Mouse (Mus musculus): ENCODE results near the gene 5730455P16Rik. TPM values are rescaled to one million over a fixed set of nuclear protein-coding genes. Genes with fewer than 3 reads are reported as not detected.
"Not testable (repeated sequence)": the region's sequence is repeated elsewhere in the genome, so short reads cannot be mapped to it uniquely, and the experiment has no call there.

5730455P16Rik gene
- polyA plus RNA-seq, 1 experiment = 27.6 TPM

DNA sequence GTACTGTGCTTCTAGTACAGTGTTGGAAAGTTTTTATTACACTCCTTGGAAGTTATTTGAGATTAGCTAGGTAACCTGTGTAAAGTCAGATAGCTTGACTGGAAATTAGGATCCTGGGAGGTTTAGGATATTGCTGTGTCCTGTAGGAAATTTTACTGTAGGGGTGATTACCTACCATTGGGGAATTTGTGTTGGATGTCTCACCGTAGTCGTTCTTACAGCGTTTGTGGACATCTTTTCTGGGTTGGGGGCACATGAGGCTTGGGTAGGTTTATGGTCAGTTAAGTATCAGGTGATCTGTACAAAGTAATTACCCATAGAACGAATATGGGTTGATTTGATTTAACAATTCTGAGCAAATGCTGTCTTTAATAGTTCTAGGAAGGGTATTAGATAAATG is 18.8 kb upstream of the 5730455P16Rik start:
- no peak for TF ChIP-seq CTCF (IDR thresholded peaks at IDR 0.05; ENCODE audit: extremely low read depth, insufficient read depth, low read length)
- no peak for TF ChIP-seq POLR2A (IDR thresholded peaks at IDR 0.05; ENCODE audit: extremely low read depth, insufficient read depth, low read length)
- Histone ChIP-seq H3K4me1 (ENCODE audit: control insufficient read depth, insufficient read depth, low read length) (no peaks in the 10 kb centered on the region; the same call in 1 of the 2 replicates), H3K4me3 (ENCODE audit: insufficient read depth, low read length) (no peak overlapping the region), H3K27ac (ENCODE audit: insufficient read depth, low read length) (no peak overlapping the region)

DNA sequence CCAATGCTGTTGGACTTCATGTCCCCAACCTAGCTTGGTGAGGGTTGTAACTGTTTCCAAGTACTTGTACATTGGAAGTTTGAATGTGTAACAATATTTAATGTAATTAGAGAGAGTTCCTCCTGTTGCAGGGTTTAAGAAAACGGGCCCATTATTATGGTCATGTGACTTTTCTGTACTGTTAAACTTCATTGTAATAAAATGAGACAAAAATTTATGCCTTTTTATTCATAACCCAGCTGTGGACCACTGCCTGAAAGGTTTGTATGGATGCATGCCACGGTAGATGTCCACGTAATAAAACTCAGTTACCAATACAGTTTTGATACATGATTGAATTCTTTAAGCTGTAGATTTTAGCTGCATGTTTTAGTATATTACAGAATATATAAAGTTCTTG is 18.1 kb upstream of the 5730455P16Rik start:
- no peaks in the 10 kb centered on the region; the same call in 1 of the 2 replicates for H3K4me1 ChIP-seq (ENCODE audit: control insufficient read depth, insufficient read depth, low read length)
- TF ChIP-seq POLR2A (IDR thresholded peaks at IDR 0.05; ENCODE audit: extremely low read depth, insufficient read depth, low read length) = no peak
- no peak overlapping the region for H3K4me3 ChIP-seq (ENCODE audit: insufficient read depth, low read length)
- H3K27ac ChIP-seq (ENCODE audit: insufficient read depth, low read length) = no peak overlapping the region

DNA sequence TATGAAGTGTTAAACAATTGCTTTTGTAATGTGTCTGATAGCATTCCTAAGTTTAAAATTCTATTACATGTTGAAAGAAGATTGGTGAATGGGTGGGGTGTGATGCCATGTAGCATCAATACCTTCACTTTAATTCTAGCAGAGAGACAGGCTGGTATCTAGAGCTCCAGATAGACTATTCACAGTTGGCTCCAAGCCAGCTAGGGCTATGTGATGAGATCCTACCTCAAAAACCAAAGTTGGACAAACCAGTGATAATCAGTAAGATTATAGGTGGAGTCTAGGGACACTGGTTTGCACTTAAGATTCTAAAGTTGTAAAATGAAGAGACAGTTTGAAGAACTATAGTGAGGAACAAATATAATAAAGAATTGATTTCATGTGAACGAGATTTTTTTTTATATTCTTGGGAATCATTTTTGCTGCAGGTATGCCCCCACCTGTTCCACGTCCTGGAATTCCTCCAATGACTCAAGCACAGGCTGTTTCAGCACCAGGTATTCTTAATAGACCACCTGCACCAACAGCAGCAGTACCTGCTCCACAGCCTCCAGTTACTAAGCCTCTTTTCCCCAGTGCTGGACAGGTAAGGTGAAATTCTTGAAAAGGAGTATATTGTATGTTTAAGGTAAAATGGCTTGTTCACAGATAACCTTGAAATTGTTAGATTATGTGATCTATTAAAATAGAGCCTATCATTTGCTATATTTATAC is 13.7 kb upstream of the 5730455P16Rik start:
- Histone ChIP-seq H3K27ac (ENCODE audit: insufficient read depth, low read length) (no peak overlapping the region), H3K4me1 (ENCODE audit: control insufficient read depth, insufficient read depth, low read length) (no peaks in the 10 kb centered on the region; the same call in 1 of the 2 replicates), H3K4me3 (ENCODE audit: insufficient read depth, low read length) (no peak overlapping the region)
- no peak for TF ChIP-seq POLR2A (IDR thresholded peaks at IDR 0.05; ENCODE audit: extremely low read depth, insufficient read depth, low read length)

DNA sequence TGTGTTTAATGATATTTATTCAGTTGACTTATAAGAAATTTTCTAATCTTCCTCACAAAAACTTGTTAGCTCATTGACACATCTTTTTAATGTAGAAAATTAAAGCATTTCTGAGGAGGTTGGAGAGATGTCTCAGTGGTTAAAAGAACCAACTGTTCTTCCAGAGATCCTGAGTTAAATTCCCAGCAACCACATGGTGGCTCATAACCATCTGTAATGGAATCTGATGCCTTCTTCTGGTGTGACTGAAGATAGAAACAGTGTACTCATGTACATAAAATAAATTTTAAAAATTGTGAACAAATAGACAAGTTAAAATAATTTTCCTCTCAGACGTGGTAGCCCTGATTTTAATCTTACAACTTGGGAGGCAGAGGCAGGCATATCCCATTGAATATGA is 12.1 kb upstream of the 5730455P16Rik start:
- TF ChIP-seq CTCF (IDR thresholded peaks at IDR 0.05; ENCODE audit: extremely low read depth, insufficient read depth, low read length) (no peak), POLR2A (IDR thresholded peaks at IDR 0.05; ENCODE audit: extremely low read depth, insufficient read depth, low read length) (no peak)
- no peaks in the 10 kb centered on the region; the same call in 1 of the 2 replicates for H3K4me1 ChIP-seq (ENCODE audit: control insufficient read depth, insufficient read depth, low read length)
- H3K4me3 ChIP-seq (ENCODE audit: insufficient read depth, low read length) = no peak overlapping the region
- H3K27ac ChIP-seq (ENCODE audit: insufficient read depth, low read length) = no peak overlapping the region

DNA sequence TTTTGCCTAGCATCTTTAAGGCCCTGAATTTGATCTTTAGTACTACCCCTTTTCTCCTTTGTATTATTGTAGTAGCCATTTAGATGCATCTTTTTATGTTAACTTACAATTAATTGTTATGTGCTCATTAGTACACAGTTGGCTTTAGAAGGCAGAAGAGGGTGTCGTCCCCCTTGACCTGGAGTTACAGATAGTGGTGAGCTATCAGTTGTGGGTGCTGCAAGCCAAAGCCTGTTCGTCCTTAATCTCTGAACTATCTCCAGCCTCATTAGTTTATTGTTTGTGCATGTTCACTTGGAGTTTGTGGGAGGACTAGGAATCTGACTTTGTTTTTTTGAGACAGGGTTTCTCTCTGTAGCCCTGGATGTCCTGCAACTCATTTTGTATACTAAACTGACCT is 9.0 kb upstream of the 5730455P16Rik start:
- H3K27ac ChIP-seq (ENCODE audit: insufficient read depth, low read length) = no peak overlapping the region
- H3K4me1 ChIP-seq (ENCODE audit: control insufficient read depth, insufficient read depth, low read length) = no peaks in the 10 kb centered on the region; the same call in 1 of the 2 replicates
- H3K4me3 ChIP-seq (ENCODE audit: insufficient read depth, low read length) = no peak overlapping the region
- TF ChIP-seq CTCF (IDR thresholded peaks at IDR 0.05; ENCODE audit: extremely low read depth, insufficient read depth, low read length) (no peak), POLR2A (IDR thresholded peaks at IDR 0.05; ENCODE audit: extremely low read depth, insufficient read depth, low read length) (no peak)

DNA sequence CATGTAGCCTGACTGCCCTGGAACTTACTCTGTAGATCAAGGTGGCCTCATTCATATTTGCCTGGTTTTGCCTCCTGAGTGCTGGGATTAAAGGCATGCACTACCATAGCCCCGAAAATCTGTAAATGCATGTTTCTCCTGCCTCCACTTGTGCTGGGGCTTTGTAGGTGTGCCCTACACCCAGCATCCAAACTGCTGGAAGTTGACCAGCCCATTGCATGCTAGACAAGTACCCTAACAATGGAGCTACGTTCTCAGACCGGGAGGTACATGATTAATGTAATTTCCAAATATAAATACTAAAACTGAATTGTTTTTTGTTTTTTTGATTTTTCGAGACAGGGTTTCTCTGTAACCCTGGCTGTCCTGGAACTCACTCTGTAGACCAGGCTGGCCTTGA is 7.2 kb upstream of the 5730455P16Rik start:
- H3K4me3 ChIP-seq (ENCODE audit: insufficient read depth, low read length) = peak overlapping the region; percentile 57
- H3K27ac ChIP-seq (ENCODE audit: insufficient read depth, low read length) = no peak overlapping the region
- no peaks in the 10 kb centered on the region; the same call in 1 of the 2 replicates for H3K4me1 ChIP-seq (ENCODE audit: control insufficient read depth, insufficient read depth, low read length)
- no peak for TF ChIP-seq CTCF (IDR thresholded peaks at IDR 0.05; ENCODE audit: extremely low read depth, insufficient read depth, low read length)
- TF ChIP-seq POLR2A (IDR thresholded peaks at IDR 0.05; ENCODE audit: extremely low read depth, insufficient read depth, low read length) = no peak

DNA sequence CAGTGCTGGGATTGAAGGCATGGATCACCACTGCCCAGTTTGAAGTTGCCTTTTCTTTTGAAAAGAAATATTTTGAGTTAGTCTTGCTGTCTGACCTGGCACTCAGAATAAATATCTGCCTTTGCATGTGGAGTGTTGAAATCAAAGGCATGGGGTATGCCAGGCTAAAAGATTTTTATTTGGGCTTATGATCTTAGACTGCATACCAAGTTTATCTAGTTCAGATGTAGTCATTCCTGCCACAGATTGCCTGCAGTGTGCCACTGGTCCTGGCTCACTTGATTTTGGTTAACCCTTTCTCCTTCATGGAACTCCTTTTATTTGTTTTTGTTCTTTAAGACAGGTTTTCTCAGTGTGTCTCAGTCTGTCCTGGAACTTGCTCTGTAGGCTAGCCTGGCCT is 6.6 kb upstream of the 5730455P16Rik start:
- no peak overlapping the region for H3K27ac ChIP-seq (ENCODE audit: insufficient read depth, low read length)
- TF ChIP-seq POLR2A (IDR thresholded peaks at IDR 0.05; ENCODE audit: extremely low read depth, insufficient read depth, low read length) (no peak), CTCF (IDR thresholded peaks at IDR 0.05; ENCODE audit: extremely low read depth, insufficient read depth, low read length) (no peak)
- peak overlapping the region; percentile 57 for H3K4me3 ChIP-seq (ENCODE audit: insufficient read depth, low read length)
- no peaks in the 10 kb centered on the region; the same call in 1 of the 2 replicates for H3K4me1 ChIP-seq (ENCODE audit: control insufficient read depth, insufficient read depth, low read length)

DNA sequence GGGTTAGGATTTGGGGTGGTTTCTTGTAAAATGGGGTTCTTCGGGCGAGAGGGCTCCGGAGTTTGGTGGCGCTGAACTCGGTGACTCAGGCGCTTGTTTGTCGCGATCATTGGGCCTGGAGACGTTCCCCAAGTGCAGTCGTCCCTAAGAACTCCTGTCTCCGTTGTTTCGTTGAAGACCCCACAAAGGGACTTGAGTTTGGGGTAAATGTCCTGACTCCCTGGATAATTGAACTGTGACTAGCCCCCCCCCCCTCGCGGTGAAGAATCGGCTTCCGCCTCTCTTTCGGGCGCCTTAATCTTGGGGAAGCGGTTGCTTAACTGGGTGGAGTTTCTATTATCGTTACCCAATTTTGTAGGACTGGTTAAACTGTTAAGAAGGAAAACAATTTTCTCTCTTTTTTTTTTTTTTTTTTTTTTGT is 5.8 kb upstream of the 5730455P16Rik start:
- Histone ChIP-seq H3K4me3 (ENCODE audit: insufficient read depth, low read length) (peak overlapping the region; percentile 57), H3K4me1 (ENCODE audit: control insufficient read depth, insufficient read depth, low read length) (no peaks in the 10 kb centered on the region; the same call in 1 of the 2 replicates), H3K27ac (ENCODE audit: insufficient read depth, low read length) (peak overlapping the region; percentile 17)
- TF ChIP-seq POLR2A (IDR thresholded peaks at IDR 0.05; ENCODE audit: extremely low read depth, insufficient read depth, low read length) (no peak), CTCF (IDR thresholded peaks at IDR 0.05; ENCODE audit: extremely low read depth, insufficient read depth, low read length) (no peak)

DNA sequence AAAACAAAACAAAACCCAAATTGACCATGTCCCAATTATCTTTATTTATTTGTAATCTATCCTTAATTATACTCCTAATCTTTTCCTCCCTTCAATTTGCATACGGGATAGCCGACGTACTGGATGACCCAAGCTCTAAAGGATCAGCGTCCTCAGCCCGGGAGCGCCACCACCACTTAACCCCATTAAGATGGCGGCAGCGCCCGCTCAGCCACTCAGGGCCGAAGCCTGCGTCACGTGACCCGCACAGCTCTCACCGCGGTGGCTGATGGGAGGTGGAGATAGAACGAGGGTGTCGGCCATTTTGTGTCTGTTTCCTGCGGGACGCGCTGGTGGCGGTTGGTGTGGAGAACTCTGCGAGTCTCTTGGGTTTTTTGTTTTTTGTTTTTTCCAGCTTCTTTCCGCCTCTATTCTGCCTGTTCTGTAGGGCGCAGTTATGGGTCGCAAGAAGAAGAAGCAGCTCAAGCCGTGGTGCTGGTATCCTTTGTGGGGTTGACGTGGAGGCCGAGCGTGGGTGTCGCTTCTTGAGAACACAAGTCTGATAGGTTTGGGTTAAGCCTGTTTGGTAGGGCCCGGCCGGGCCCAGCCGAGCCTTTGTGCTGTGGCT is 5.3 kb upstream of the 5730455P16Rik start, which contains the start of gene Zfp207:
TSS of gene Zfp207 (plus strand) at position 261 of the 607 bp plus-strand sequence.
- peak within 1 kb of the TSS; percentile 57 for H3K4me3 ChIP-seq (ENCODE audit: insufficient read depth, low read length)
- H3K4me1 ChIP-seq (ENCODE audit: control insufficient read depth, insufficient read depth, low read length) = no peaks in the 10 kb centered on the region; the same call in 1 of the 2 replicates

DNA sequence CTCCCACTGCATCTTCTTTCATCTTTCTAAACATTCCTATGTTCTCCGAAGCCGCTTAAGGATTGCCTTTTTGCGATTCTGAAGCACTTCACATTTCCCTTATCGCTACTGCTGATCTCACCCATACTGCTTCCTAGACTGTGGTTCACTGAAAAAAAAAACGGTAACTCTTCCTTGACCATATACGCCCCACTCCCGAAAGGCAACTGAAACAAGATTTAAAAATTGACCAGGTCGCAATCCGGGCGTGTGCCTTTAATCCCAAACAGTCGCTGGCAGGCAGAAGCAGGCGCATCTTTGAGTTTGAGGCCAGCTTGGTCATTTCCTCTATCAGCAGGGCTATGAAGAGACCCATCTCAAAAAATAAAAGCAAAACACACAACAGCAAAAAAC is 4.8 kb upstream of the 5730455P16Rik start:
- no peak for TF ChIP-seq POLR2A (IDR thresholded peaks at IDR 0.05; ENCODE audit: extremely low read depth, insufficient read depth, low read length)
- TF ChIP-seq CTCF (IDR thresholded peaks at IDR 0.05; ENCODE audit: extremely low read depth, insufficient read depth, low read length) = no peak
- Histone ChIP-seq H3K4me3 (ENCODE audit: insufficient read depth, low read length) (peak overlapping the region; percentile 57), H3K4me1 (ENCODE audit: control insufficient read depth, insufficient read depth, low read length) (no peaks in the 10 kb centered on the region; the same call in 1 of the 2 replicates)

More for the DNA sequence above, 5.3 kb upstream of the 5730455P16Rik start, which contains the start of gene Zfp207:
- TF ChIP-seq CTCF (IDR thresholded peaks at IDR 0.05; ENCODE audit: extremely low read depth, insufficient read depth, low read length) (no peak), POLR2A (IDR thresholded peaks at IDR 0.05; ENCODE audit: extremely low read depth, insufficient read depth, low read length) (peak; percentile 98)
- peak within 1 kb of the TSS; percentile 58 for H3K27ac ChIP-seq (ENCODE audit: insufficient read depth, low read length)

DNA sequence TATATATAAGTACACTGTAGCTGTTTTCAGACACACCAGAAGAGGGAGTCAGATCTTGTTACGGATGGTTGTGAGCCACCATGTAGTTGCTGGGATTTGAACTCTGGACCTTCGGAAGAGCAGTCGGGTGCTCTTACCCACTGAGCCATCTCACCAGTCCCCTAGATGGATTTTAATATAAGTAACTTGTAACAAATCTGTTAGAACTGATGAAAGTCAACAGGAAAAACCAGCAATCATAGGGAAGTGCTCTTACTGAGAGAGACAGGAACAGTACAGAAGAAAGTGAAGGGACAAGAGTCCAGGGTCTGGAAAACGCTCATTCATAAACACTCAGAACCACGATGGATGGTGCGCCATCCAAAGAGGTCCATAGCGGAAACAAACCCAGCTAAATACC is 1.4 kb upstream of the 5730455P16Rik start:
- not testable (repeated sequence) for H3K4me3 ChIP-seq (ENCODE audit: insufficient read depth, low read length); H3K27ac ChIP-seq (ENCODE audit: insufficient read depth, low read length); H3K4me1 ChIP-seq (ENCODE audit: control insufficient read depth, insufficient read depth, low read length)

More for the DNA sequence above, 4.8 kb upstream of the 5730455P16Rik start:
- peak overlapping the region; percentile 58; the same call in 1 of the 2 replicates for H3K27ac ChIP-seq (ENCODE audit: insufficient read depth, low read length)

DNA sequence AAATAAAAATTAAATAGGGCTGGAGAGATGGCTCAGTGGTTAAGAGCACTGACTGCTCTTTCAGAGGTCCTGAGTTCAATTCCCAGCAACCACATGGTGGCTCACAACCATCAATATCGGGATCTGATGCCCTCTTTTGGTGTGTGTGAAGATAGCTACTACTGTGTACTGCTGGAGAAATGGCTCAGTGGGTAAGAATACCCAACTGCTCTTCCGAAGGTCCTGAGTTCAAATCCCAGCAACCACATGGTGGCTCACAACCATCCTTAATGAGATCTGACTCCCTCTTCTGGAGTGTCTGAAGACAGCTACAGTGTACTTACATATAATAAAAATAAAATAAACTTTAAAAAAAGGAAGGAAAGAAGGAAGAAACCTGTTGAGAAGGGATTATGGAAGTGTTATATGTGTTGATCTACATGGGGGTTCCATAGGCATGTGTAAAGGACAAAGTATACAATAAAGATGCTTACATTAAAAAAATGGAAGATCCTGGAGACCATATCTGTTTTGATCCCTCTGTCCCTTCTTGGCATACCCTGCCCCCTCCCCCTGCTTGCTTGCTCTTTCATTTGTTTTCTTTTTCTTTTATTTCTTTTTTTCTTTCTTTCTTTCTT is 726 bp upstream of the 5730455P16Rik start:
- peak overlapping the region; percentile 91 for H3K4me3 ChIP-seq (ENCODE audit: insufficient read depth, low read length)
- not testable (repeated sequence) for H3K27ac ChIP-seq (ENCODE audit: insufficient read depth, low read length); H3K4me1 ChIP-seq (ENCODE audit: control insufficient read depth, insufficient read depth, low read length)
